Mouse (Mus musculus) fibroblast of lung, adult 2 months (primary cell): Measurements from ENCODE around the gene Pdlim4.

Source experiments
- DNase-seq: peaks from one replicate; pipeline ENCODE4 v3.0.0-alpha.2; 2011; ENCODE audit warnings: low read depth

Pdlim4 gene

DNA sequence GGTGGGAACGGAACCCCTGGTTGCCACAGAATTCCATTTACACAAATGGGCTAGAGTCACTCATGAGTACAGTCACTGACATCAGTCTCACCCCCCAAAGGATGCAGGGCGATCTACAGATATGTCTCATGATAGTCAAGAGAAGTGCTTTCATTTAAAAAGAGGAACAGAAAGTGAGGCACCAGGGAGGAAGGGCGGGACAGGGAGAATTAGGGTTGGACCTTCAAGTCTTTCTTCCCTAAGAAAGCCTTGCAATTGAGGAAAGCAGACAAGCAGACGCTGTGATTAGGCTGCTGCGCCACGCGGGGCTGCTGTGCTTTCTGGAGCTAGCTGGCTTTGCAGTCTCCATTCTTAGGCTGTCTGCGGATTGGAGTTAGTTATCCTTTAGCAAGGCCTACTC lies 22.9 kb upstream of the Pdlim4 start:
- DNase-seq: no peak

DNA sequence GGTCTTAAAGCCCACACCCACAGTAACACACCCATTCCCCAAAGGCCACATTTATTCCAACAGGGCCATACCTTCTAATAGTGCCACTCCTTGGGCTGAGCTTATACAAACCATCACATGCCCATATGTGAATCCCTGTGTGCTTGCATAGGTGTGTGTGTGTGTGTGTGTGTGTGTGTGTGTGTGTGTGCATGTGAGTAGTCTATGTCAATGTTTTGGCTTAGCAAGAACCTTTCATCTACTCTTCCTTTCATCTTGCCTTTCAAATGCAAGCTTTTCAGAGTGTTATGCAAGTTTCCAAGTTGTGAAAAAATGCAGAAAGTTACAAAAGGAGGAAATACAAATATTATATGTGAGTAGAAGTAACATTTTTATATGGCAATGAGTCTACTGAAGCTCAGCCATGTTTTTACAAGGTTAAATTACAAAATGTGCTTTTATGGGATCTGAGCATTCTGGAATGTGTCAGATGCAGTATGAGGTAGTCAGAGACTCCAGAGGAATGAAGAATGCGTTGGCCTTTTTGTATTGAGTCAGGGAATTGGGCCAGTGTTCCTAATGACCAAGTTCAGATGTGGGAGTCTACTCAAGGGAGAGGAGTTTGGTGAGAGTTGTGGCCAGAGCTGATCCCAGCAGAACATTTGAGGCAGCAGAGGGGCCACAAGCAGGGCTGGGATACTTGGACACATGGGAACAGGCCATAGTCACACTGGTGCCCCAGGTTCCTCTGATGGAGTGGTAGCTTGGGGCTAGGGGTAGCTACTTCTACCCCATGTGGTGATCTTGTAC lies 21.5 kb upstream of the Pdlim4 start:
- peak; percentile 56 for DNase-seq

DNA sequence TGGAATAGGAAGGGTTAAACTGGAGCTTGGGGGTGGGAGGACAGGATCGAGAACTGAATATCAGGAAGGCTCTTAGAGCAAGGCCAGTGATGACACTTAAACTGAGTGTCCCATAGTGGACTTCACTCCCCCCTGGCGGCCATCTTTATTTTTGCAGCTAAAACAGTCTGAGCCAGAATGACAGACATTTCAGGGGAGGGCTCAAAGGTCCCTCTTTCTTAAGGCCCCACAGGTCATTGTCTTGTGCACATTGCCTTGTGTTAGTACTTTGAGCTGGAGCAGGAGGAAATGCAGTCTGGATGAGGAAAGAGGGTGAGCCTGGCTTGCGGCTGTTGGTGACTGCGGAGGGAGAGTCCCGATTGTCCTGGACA lies 20.1 kb upstream of the Pdlim4 start:
- no peak for DNase-seq

DNA sequence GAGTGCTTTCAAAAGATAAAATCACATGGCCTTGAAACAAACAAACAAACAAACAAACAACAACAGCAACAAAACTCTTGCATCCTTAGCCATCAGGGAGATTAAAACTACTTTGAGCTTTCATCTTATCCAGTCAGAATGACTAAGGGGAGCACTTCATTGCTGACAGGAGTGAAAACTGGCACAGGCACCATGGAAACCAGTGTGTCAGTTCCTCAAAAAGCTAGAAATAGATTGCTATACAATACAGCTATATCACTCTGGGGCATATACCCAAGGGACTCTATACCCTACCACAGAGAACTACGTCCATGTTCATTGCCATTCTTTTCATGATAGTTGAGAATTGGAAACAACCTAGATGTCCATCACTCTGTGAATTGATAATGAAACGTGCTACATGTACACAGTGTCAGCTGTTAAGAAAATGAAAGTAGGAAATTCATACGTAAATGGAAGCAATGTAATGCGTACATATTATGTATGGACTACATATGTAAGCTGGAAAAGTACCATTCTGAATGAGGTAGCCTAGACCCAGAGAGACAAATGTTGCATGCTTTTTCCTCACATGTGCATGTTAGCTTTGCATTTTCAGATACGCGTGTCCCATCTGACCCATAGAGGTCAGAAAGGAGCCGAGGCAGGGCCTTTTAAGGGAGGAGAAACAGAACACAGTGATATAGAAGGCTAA lies 19.6 kb upstream of the Pdlim4 start:
- DNase-seq: no peak

DNA sequence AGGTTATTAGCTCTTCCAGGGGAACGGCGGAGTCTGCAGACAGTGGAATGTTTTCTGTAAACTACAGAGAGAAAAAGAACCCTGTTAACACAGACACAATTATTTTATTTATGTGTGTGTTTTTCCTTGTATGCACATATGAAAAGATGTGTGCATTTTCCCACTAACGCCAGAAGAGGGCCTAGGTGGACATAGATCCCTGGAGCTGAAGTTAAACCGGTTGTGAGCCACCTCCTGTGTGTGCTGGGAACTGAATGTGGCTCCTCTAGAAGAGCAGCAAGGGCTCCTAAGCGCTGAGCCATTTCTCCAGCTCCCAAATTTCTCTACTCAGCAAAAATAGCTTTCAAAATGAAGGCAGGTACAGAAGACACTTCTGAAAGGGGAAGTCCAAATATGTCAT lies 17.0 kb upstream of the Pdlim4 start:
- DNase-seq: no peak

DNA sequence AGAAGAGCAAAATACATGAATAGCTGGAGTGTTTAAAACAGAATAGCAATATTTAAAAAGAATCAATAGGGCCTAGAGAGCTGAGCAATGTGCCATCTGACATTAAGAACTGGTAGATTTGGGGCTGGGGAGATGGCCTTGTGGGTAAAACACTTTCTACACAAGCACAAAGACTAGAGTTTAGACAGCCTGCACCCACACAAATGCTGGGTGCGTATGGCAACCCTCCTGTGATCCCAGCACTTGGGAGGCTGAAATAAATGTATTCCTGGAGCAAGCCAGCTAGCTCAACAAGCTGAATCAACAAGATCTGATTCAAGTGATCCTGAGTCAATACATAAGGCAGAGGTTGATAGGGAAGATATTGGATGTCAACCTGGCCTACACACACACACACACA lies 16.2 kb upstream of the Pdlim4 start:
- DNase-seq: no peak

DNA sequence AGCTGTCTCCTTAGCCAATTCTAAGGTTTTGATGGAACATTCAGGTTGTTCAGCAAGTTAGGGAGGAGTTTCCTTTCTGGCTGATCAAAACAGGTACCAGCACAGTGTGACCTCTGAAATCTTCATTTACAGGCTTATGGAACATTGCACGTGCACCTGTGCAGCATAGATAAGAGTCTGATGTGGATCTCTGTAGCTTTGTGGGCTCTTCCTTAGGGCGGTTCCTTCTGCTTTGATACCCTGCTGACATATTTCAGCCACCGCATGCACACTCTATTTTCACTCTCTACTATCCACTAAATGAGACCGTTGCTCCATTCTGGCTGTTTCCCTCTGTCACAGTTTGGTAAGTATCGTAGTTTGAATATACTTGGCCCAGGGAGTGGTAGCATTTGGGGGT lies 13.9 kb upstream of the Pdlim4 start:
- DNase-seq: no peak

DNA sequence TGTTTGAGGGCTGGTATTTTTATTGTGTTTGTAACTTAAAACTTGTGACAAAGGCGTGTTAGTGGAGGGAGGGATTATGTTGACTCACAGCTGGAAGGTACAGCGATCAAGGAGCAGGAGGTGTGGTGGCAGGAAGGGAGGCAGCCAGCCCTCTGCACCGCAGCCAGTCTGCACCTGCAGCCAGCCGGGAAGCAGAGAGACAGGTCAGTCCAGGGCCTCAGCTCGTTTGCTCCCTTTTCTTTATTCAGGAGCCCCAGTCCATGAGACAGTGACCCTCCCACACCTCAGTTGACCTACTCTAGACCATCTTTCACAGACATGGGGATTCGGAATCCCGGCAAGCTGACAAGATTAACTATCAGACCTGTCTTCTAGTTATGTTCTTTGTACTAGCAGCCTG lies 11.6 kb upstream of the Pdlim4 start:
- DNase-seq: no peak

DNA sequence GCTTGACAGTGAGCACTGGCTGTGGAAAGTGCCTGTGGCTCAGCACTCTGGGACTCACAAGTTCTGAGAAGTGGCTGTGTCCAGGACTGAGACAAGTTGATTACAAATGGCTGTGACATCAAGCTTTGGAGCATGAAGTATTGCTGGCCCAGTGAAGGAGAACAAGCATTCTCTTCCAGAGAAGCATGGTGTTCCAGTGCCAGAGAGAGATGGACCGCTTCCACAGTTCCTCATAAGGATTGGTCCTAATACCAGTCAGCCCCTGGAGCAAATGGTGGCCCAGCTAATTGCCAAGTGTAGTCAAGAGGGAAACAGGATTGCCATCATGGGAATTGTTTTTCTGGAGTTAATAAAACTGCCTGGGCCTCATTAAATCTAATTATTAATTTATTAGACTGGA lies 7.3 kb upstream of the Pdlim4 start:
- no peak for DNase-seq

DNA sequence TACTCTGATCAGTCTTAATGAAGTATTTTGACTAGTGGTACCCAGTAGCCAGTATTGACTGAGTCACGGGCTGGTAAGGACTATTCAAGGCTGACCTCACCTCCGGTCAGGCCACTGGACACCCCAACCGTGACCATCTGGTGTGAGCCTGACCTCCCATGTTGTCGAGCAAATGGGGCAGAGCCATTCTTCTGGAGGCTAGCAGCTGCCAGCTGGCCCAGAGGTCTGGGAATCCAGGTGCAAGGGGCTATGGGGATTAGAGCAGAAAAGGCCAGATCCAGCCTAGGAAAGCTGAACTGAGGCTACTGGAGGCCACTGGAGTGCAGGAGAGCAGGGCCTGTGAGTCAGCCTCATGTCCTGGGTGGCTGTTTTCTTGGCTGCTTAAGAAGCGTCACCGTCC lies 6.5 kb upstream of the Pdlim4 start:
- DNase-seq: no peak

DNA sequence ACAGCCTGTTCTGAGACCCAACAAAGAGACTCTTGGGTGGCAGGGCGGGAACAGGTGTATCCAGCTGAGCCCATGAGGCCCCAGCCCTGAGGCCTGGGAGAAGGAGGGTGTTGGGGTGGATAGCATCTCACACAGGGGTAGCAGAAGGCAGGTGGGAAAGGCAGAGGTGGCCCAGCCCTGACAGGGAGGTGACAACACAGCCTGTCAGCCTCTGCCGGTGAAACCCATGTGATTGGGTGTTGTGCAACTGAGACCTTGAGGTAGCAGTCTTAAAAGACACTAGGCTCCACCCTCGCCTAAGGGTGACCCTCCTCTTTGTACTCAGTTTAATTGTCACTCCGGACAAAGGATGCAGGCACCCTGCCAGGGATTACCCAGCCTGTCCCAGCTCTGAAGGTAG lies 4.5 kb upstream of the Pdlim4 start:
- no peak for DNase-seq

DNA sequence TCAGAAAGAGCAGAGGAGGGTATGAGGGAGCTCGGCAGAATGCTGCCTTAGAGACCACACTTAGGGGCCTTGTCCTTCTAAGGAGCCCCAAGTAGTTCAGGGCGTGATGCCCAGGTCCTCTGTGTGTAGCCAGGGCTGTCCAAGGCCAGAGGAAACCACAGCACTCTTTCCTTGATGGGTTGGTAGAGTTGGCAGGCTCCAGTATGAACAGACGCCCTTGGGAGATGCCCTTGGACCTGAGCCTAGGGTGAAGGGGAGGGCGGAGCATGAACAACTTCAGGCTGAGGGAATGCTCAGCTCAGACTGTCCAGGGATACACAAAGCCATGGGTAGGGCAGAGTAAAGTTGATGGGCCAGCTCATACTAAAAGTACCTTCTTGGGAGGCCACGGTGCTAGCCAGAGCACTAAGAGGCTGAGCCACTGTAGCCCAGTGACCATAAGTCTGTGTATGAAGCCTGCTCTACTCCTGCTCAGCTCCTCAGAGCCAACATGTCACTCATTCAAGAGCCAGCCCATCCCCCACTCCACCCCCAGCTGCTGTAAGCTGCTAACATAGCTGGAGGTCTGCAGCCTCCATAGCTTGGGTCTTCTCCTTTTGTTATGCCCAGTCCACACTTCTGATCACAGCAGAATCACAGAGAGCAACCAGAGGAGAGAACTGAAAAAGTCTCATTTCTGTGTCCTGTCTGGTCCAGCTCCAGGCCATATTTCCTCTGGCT lies 3.1 kb upstream of the Pdlim4 start:
- no peak for DNase-seq

DNA sequence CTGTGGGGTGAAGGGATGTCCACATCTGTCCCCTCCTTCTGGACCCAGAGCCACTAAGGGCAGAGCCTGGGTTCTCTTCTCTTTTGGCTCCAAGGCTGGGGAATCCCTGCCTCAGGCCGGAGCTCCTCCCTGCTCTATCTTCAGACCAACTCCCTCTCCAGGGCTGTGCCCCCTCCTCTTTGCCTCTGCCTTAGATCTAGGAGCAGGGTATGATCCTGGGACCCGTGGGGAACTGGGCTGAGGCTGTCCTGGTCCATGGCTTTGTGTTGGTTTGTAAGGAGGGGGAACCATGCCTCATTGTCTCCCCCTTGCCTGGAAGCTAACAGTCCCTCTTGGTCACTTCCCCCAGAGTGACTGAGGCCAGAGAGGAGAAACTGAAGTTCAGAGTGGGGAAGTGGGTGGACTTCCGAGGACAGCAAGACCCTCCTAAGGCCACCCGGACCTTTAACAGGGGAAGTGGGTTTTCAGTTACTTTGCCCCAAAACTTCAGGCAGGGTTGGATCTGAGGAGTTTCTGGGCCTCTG lies 756 bp downstream of the Pdlim4 start:
- DNase-seq: no peak

DNA sequence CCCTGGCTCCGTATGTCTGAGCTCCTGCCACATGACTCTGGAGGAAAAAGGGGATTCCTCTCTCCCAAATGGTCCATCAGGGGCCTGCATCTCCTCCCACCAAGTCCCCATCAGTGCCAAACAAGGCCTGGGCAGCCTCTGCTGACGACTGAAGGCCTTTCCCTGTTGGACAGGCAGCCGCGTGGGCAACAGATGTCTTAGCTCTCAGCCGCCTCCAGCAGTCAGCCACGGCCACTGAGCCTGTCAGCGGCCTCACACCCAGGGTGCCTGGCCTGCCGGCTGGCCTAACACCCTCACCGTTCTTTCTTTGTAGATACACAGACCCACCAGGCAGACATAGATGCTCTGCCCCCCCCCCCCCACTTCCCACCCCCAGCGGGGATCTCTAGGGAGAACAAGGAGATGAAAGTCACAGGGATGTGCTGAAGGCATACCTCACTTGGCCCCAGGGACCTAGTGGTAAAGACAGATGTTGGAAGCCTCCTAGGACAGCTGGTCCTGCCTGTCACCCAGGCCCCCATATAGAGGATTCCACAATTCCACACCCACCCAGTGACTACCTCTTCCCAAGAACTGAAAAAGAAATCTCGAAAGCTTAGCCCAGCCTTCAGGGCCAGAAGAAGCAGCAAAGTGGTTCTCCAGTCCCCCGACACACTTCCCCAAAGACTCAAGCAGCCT lies 1.4 kb downstream of the Pdlim4 start:
- no peak for DNase-seq

DNA sequence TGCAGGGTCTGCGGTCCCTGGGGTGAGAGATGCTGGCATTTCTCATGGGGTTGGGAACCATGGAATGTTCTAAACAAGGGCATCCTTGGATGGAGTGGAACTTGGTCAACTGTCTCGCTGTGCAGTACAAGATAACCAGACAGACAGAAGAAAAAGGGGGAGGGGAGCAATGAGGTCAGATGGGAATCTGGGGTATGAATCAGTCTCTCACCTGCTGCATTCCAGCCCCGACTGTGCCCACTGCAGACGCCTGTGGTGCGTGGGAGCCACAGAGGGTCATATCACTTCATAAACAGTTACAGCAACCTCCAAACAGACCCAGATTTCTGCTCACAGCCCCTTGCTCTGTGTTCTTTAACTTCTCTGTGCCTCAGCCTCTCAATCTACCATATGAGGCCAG lies 2.4 kb downstream of the Pdlim4 start:
- no peak for DNase-seq

DNA sequence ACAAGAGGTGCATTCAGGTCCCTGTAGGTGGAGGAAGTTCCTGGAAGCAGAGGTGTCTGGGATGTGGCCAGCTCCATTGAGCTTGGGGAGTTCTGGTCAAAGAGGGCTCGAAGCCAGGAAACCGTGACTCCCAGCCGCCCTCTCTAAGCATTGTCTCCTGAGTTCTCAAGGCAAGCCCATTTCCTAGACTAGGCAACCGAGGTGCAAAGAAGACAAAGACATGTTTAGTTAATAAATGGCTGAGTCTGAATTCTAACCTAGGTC lies 3.0 kb downstream of the Pdlim4 start:
- DNase-seq: no peak

DNA sequence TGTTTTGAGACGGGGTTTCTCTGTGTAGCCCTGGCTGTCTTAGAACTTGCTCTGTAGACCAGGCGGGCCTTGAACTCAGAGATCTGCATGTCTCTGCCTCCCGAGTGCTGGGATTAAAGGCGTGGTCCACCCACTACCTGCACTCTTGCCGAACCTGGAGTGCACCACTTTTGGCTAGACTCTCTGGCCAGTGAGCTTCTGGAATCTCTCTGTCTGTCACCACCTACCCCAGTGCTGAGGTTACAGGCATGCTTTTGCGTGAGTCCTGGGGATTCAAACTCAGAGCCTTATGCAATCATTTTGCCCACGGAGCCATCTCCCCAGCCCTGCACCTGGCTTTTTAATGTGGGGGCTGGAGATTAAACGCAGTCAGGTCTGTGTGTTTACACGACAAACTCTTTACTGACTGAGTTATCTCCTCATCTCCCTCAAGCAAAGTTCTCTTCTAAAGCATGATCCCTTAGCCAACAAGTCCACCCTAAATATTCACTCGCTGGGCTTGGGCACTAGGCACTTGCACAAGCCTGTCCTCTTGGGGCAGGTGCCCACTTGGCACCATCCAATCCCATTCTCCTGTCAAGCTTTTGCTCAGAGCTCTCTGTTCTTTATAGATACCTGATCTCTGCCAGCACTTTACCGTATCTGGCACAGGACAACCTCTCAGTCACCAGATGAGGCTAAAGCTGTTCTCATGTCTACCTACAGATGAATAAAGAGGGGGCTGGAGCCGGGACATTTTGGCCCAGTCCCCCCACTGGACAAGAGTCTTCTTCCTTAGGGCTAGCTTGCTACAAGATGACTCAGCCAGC lies 3.5 kb downstream of the Pdlim4 start:
- no peak for DNase-seq

DNA sequence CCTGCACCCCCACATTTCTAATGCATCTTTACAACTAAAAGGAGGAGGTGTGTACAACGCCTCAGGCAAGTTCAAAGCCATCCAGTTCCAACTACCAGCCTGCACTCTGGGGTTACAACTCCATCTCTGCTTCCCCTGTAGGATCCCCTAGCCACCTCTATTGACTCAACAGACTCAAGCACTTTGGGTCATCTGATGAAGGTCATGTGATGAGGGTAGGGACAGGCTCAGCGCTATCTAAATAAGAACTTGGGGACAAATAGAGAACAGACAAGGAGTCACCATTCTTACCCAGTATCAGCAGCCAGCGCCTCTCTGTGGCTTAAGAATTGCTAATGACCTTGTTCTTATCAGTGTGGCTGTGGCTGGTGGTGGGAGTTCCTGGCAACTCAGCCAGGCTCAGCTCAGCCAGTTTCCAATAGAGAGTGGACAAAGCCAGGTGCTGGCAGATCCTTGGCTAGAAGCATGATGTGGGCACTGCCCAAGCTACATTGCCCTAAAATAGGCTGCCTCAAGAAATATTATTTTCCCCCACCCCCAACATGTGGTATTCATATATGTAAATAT lies 4.3 kb downstream of the Pdlim4 start:
- no peak for DNase-seq

DNA sequence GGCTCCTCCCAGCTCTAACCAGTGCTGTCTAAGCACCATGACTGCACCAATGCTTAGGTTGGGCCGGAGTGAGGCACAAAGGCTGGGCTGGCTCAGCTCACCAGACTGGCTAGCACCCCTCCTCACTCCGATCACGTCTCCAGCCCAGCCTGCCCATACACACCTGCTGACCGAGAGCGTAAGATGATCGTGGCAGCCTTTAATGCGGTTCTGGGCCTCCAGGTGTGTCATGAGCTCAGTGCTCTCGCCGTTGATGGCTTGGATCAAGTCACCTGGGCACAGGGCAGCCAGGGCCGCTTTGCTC lies 5.4 kb downstream of the Pdlim4 start:
- DNase-seq: peak; percentile 41

DNA sequence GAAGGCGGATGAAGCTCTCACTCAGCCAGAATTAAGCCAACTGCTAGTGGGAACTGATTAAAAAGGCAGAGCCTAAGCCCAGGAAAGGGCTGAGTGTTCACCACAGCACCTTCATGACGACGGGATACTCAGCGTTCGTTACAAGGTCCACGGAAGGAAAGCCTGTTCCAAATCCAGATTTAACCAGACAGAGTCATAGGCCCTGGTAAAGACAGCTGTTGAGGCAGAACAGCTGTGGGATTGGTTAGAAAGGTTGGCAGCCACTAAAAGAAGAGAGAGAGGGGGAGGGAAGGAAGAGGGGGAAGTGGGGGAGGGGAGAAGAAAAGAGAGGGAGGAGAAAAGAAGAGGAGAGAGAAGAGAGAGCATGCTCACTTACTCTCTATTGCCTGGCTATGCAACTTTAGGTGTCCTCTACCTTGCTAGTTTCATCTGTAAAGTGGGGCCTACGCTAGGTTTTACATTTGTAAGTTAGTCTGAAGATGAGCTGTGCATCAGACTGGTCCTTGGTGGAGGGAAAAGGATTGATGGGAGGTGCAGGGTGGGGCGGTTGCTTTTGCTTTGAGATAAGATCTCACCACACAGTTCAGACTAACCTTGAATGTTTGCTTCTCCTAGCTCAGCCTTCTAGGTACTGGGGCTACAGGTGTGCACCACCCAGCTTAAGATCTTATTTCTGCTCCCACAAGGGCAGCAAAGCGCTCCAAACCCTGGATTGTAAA lies 5.9 kb downstream of the Pdlim4 start:
- DNase-seq: no peak
